Mouse (Mus musculus): ENCODE measurements at regions not wholly inside any gene's neighbourhood (a gene's known extent, or its start where the extent isn't known, plus 50 kb on each side); places are given as distances from the start of the nearest gene placed in this dataset.

DNA sequence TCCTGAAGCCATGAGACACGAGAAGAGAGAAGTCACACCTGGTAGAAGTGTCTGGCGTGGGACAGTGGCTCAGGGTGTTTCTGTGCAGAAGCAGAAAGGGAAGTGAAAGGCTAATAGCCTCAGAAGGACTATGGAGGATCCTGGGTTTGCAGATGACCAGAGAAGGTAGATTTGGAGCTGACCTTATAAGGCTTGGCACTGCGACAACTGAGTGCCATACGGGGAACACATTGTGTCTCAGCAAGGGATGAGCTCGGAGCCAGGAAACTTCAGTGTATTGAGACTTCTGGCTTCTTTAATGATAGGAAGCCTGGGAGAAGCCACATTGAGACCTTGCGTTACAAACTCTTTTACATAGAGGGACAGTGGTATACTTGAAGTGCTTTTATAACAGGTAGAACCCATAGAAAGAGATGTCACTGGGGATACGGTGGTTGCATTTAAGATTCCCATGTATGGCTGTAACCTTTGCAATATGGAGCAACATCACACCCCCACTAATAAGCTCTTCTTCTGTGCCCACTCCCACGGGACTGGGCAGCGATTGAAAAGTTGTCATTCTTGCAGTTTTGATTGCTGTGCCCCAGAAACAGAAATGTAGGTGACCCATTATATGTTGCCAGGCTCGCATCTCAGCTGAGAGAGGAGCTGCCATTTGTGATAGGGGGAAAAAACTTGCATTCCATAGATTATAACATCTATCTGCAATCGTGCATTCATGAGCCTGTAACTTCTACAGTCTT, 61.8 kb upstream of the Dync1i1 start:
- WGBS: 88% methylated on average over 11 of the region's 11 CpGs

DNA sequence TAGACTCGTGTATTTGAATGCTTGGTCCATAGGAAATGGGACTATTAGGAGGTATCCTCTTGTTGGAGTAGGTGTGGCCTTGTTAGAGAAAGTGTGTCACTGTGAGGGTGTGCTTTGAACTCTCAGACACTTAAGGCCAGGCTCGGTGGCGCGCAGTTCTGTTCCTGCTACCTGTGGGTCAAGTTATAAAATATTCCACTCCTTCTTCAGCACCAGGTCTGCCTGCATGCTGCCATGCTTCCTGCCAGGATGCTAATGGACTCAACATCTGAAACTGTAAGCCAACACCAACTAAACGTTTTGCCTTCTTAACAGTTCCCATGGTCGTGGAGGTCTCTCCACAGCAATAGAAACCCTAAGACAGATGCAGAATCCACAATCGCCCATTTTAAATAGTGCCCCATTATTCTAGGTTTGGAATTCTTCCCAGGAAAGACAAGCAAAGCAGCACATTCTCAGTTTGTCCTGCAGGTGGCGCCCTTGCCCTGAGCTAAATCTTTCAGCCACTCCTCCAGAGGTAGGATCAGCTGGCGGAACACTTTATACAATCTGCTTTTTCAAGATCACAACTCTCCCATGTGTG, 80.2 kb upstream of the Dync1i1 start:
- peak; percentile 91 for DNase-seq (ENCODE audit: low spot score)
- no peaks in the 10 kb centered on the region for H3K27me3 ChIP-seq (replicated peaks; ENCODE audit: control insufficient read depth, insufficient read depth, low read length)
- H3K27ac ChIP-seq (ENCODE audit: low read depth, low read length): no peak overlapping the region
- H3K36me3 ChIP-seq (ENCODE audit: control insufficient read depth, insufficient read depth, low read length): no peaks in the 10 kb centered on the region
- H3K9ac ChIP-seq (ENCODE audit: low read length): no peak overlapping the region
- no peaks in the 10 kb centered on the region for H3K4me1 ChIP-seq (ENCODE audit: control insufficient read depth, insufficient read depth, low read length)
- peak; percentile 71; the same call in 1 of the 2 replicates for ATAC-seq
- H3K9me3 ChIP-seq (replicated peaks; ENCODE audit: control insufficient read depth, low read length): no peaks in the 10 kb centered on the region
- WGBS: 27% methylated on average over 9 of the region's 9 CpGs
- no peak overlapping the region for H3K4me3 ChIP-seq (ENCODE audit: low read depth, low read length)
- no peak overlapping the region for H3K4me2 ChIP-seq (ENCODE audit: low read length)

More for the DNA sequence above, 61.8 kb upstream of the Dync1i1 start:
- no peak overlapping the region for H3K9ac ChIP-seq (ENCODE audit: low read length)
- H3K27me3 ChIP-seq (replicated peaks; ENCODE audit: control insufficient read depth, insufficient read depth, low read length): no peaks in the 10 kb centered on the region
- ATAC-seq (no peak), DNase-seq (ENCODE audit: low spot score) (no peak)
- no peaks in the 10 kb centered on the region for H3K4me1 ChIP-seq (ENCODE audit: control insufficient read depth, insufficient read depth, low read length)
- H3K4me3 ChIP-seq (ENCODE audit: low read depth, low read length): no peak overlapping the region
- no peaks in the 10 kb centered on the region for H3K36me3 ChIP-seq (ENCODE audit: control insufficient read depth, insufficient read depth, low read length)
- H3K4me2 ChIP-seq (ENCODE audit: low read length): no peak overlapping the region
- no peaks in the 10 kb centered on the region for H3K9me3 ChIP-seq (replicated peaks; ENCODE audit: control insufficient read depth, low read length)
- no peak overlapping the region for H3K27ac ChIP-seq (ENCODE audit: low read depth, low read length)

DNA sequence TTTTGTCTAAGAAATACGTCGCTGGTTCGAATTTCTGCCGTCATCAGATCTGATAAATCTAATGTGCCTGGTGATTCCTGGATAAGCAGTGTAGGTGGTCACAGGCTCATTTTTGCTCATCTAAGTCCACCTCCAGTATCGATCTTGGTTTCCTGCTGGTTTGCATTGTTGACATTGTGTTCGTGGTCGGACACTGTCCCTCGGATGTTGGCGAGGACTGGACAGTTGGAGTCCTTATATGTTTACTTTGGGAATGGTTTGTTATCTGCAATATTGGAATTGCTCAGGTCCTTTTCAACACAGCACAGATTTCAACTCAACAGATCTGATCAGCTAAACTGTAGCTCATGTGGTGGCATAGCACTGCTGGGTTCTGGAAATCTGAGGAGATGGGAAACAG, 91.2 kb upstream of the Dync1i1 start:
- Histone ChIP-seq H3K4me1 (ENCODE audit: control insufficient read depth, insufficient read depth, low read length) (no peaks in the 10 kb centered on the region), H3K27ac (ENCODE audit: low read depth, low read length) (no peak overlapping the region), H3K9me3 (replicated peaks; ENCODE audit: control insufficient read depth, low read length) (no peaks in the 10 kb centered on the region), H3K27me3 (replicated peaks; ENCODE audit: control insufficient read depth, insufficient read depth, low read length) (no peaks in the 10 kb centered on the region), H3K4me3 (ENCODE audit: low read depth, low read length) (no peak overlapping the region), H3K4me2 (ENCODE audit: low read length) (no peak overlapping the region), H3K9ac (ENCODE audit: low read length) (no peak overlapping the region), H3K36me3 (ENCODE audit: control insufficient read depth, insufficient read depth, low read length) (no peaks in the 10 kb centered on the region)
- WGBS: 94% methylated on average over 9 of the region's 9 CpGs
- ATAC-seq (no peak), DNase-seq (ENCODE audit: low spot score) (no peak)

DNA sequence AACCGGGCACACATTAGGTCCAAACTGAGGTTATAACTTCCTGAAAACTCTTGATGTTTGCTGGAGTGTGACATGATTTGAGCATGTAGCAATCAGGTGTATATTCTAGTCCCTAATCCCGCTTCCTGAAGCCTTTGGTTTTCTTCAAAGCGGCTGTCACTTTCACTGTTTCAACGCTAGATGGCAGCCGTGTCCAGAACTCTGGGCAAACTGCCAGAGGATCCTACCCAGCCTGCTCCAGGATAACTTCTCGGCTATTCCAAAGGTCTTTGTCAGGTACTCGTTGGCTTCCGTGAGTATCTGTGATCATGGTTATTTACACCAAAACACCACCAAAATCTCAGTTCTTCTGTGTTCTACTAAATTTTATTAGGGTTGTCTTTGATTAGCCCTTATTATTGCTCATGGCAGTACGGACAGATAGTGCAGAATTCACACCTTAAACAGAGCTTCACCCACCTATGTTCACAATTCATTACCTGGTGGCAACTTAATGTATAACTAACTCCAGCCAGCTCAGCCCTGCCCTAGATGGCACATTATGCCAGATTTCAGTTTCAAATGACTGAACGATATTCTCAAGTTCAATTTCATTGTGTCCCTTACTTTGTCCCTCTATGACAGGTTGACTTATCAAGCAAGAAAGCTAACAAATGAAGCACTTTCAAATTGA, 92.3 kb upstream of the Dync1i1 start:
- H3K9me3 ChIP-seq (replicated peaks; ENCODE audit: control insufficient read depth, low read length): no peaks in the 10 kb centered on the region
- no peaks in the 10 kb centered on the region for H3K4me1 ChIP-seq (ENCODE audit: control insufficient read depth, insufficient read depth, low read length)
- H3K4me2 ChIP-seq (ENCODE audit: low read length): 0 out of 2 replicates have a peak overlapping the region, but pooled peaks have one; percentile 24
- WGBS: 20% methylated on average over 10 of the region's 10 CpGs
- DNase-seq (ENCODE audit: low spot score) (peak; percentile 81), ATAC-seq (peak; percentile 63)
- H3K9ac ChIP-seq (ENCODE audit: low read length): no peak overlapping the region
- H3K27me3 ChIP-seq (replicated peaks; ENCODE audit: control insufficient read depth, insufficient read depth, low read length): no peaks in the 10 kb centered on the region
- H3K36me3 ChIP-seq (ENCODE audit: control insufficient read depth, insufficient read depth, low read length): no peaks in the 10 kb centered on the region
- H3K27ac ChIP-seq (ENCODE audit: low read depth, low read length): no peak overlapping the region
- no peak overlapping the region for H3K4me3 ChIP-seq (ENCODE audit: low read depth, low read length)

DNA sequence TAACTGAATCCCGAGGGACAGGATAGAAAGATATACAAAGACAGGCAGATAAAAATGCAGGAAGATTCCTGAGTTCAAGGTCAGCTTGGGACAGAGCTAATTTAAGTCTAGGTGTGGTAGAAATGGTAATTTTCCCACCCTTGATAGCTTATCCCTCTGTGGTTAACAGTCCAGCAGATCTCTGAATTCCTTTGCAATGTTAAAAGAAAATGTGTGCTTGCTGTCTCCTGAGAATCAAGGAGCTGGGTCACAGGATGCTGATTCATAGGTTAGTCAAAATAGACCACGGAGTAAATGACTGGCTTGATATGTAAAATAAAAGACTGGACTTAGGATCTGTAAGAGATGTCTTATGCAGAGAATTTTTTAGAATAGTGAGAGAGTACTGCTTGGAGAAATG, 101.4 kb upstream of the Dync1i1 start:
- Histone ChIP-seq H3K27me3 (replicated peaks; ENCODE audit: control insufficient read depth, insufficient read depth, low read length) (no peaks in the 10 kb centered on the region), H3K9ac (ENCODE audit: low read length) (no peak overlapping the region)
- WGBS: 74% methylated on average over 2 of the region's 2 CpGs

DNA sequence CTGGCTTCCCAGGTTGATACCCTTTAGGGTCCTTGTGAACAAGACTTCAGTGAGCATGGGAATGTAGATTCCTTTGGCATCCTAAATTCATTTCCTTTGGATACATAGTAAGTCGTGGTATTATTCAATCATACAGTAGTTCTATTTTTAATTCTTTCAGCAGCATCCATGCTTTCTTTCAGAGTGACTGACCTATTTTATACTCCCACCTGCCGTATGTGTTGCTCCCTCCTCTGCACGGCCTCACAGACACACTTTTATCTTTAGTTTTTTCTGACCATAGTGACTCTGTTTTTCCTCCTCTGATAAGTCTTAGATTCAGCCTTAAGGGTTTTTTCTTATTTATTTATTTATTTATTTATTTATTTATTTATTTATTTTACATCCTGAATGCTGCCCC, 103.9 kb upstream of the Dync1i1 start:
- Histone ChIP-seq H3K36me3 (ENCODE audit: control insufficient read depth, insufficient read depth, low read length) (no peaks in the 10 kb centered on the region), H3K4me2 (ENCODE audit: low read length) (no peak overlapping the region), H3K4me1 (ENCODE audit: control insufficient read depth, insufficient read depth, low read length) (no peaks in the 10 kb centered on the region), H3K9me3 (replicated peaks; ENCODE audit: control insufficient read depth, low read length) (no peaks in the 10 kb centered on the region), H3K27ac (ENCODE audit: low read depth, low read length) (no peak overlapping the region), H3K9ac (ENCODE audit: low read length) (no peak overlapping the region), H3K4me3 (ENCODE audit: low read depth, low read length) (no peak overlapping the region), H3K27me3 (replicated peaks; ENCODE audit: control insufficient read depth, insufficient read depth, low read length) (no peaks in the 10 kb centered on the region)
- no peak for DNase-seq (ENCODE audit: low spot score)
- no peak for ATAC-seq
- WGBS: 90% methylated on average over 3 of the region's 3 CpGs

More for the DNA sequence above, 101.4 kb upstream of the Dync1i1 start:
- Histone ChIP-seq H3K4me1 (ENCODE audit: control insufficient read depth, insufficient read depth, low read length) (no peaks in the 10 kb centered on the region), H3K36me3 (ENCODE audit: control insufficient read depth, insufficient read depth, low read length) (no peaks in the 10 kb centered on the region), H3K4me2 (ENCODE audit: low read length) (no peak overlapping the region), H3K9me3 (replicated peaks; ENCODE audit: control insufficient read depth, low read length) (no peaks in the 10 kb centered on the region), H3K4me3 (ENCODE audit: low read depth, low read length) (no peak overlapping the region), H3K27ac (ENCODE audit: low read depth, low read length) (no peak overlapping the region)
- ATAC-seq (no peak), DNase-seq (ENCODE audit: low spot score) (no peak)

DNA sequence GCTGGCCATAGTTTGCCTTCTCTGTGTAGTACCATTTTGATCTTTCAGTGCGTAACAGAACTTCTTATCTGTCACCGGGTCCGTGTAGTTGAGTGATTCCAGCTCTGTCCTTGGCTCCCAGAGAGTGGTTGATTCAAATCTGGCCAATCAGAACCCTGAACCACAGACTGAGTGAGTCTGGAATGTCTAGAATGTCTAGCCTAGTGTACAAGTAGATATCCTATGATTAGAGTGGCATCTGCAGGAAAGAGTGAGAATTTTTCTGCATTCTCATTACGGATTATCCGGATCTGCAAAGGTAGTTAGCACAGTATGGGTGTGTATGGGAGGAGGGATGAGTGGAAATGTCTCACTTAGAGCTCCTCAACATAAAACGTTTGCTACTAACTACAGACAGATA, 97.9 kb upstream of the Pdk4 start:
- DNase-seq (ENCODE audit: low spot score): peak; percentile 6
- no peak overlapping the region for H3K9ac ChIP-seq (ENCODE audit: low read length)
- no peak overlapping the region for H3K27ac ChIP-seq (ENCODE audit: low read depth, low read length)
- no peak overlapping the region for H3K4me2 ChIP-seq (ENCODE audit: low read length)
- H3K4me1 ChIP-seq (ENCODE audit: control insufficient read depth, insufficient read depth, low read length): no peaks in the 10 kb centered on the region
- no peak for ATAC-seq
- H3K9me3 ChIP-seq (replicated peaks; ENCODE audit: control insufficient read depth, low read length): no peaks in the 10 kb centered on the region
- 90% methylated on average over 6 of the region's 6 CpGs for WGBS
- H3K4me3 ChIP-seq (ENCODE audit: low read depth, low read length): no peak overlapping the region
- H3K27me3 ChIP-seq (replicated peaks; ENCODE audit: control insufficient read depth, insufficient read depth, low read length): no peaks in the 10 kb centered on the region
- no peaks in the 10 kb centered on the region for H3K36me3 ChIP-seq (ENCODE audit: control insufficient read depth, insufficient read depth, low read length)

DNA sequence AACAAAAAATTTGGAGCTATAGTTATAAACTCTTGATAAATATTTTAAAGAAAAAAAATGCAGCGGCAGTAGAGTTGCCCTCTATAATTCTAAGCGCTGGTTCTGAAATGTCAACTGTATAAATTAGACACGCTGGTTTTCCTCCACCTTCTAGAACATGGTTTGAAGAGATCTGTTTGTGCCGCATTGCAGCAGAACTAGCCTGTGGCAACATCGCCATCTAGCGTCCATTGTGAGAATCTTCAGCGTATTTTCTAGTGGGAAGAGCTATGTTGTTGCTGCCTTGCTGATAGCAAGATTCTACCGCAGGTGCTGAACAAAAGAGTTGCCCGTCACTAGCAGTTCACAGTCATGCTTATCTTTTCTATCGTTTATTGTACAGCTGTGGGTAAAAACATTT, 93.5 kb upstream of the Pdk4 start:
- no peaks in the 10 kb centered on the region for H3K27me3 ChIP-seq (replicated peaks; ENCODE audit: control insufficient read depth, insufficient read depth, low read length)
- H3K4me3 ChIP-seq (ENCODE audit: low read depth, low read length): no peak overlapping the region
- H3K9ac ChIP-seq (ENCODE audit: low read length): no peak overlapping the region
- WGBS: 7% methylated on average over 10 of the region's 10 CpGs
- H3K27ac ChIP-seq (ENCODE audit: low read depth, low read length): no peak overlapping the region
- DNase-seq (ENCODE audit: low spot score) (peak; percentile 93), ATAC-seq (peak; percentile 80)
- no peaks in the 10 kb centered on the region for H3K4me1 ChIP-seq (ENCODE audit: control insufficient read depth, insufficient read depth, low read length)
- no peak overlapping the region for H3K4me2 ChIP-seq (ENCODE audit: low read length)
- H3K36me3 ChIP-seq (ENCODE audit: control insufficient read depth, insufficient read depth, low read length): no peaks in the 10 kb centered on the region
- H3K9me3 ChIP-seq (replicated peaks; ENCODE audit: control insufficient read depth, low read length): no peaks in the 10 kb centered on the region
